Mouse (Mus musculus) hindbrain, embryonic 12.5 days (tissue): ENCODE results near the gene Lcmt1. TPM values are rescaled to one million over a fixed set of nuclear protein-coding genes. Genes with fewer than 3 reads are reported as not detected.

Experiments
- polyA plus RNA-seq: library from polyadenylated mRNA; unstranded; fragments of >200 nt; fragmentation: Nextera tagmentation; extraction: Ambion mirVana; gene quantifications from 2 replicates; pipeline ENCODE4 v1.2.1, GENCODE M21; 2016

Gene Lcmt1
- polyA plus RNA-seq, 1 experiment from 2014 or later = 62.1 TPM

Other genes with a start within 250 kb of the Lcmt1 start
- 70.7 and 79.9 TPM in 2 replicates for gene Tnrc6a, start 245.9 kb upstream of the Lcmt1 start, polyA plus RNA-seq
- gene Slc5a11, start 155.0 kb upstream of the Lcmt1 start, polyA plus RNA-seq = not detected in 2 replicates
- 23.7 and 25.2 TPM in 2 replicates for gene Arhgap17, start 131 bp downstream of the Lcmt1 start, polyA plus RNA-seq
- gene Aqp8, start 92.5 kb downstream of the Lcmt1 start, polyA plus RNA-seq = 0.34 and 0.53 TPM in 2 replicates
- 11.2 and 12.1 TPM in 2 replicates for gene Zkscan2, start 130.7 kb downstream of the Lcmt1 start, polyA plus RNA-seq